Mouse (Mus musculus) MEL (cell line): ENCODE data around the gene Unc13d.

Source experiments
- CTCF ChIP-seq, 3 experiments: IDR thresholded peaks in 2 of 3; conservative IDR thresholded peaks in 1 of 3; 2 replicates each; pipeline ENCODE4 v1.5.1; 2011 to 2012; ENCODE audit warnings: low read length in 3 of 3, low read depth in 2 of 3, mild to moderate bottlenecking in 2 of 3, improper control_type of control experiment in 1 of 3, inconsistent platforms in 1 of 3, mixed read lengths in 1 of 3, moderate library complexity in 1 of 3; ENCODE audit not compliant: control insufficient read depth in 1 of 3, insufficient read depth in 1 of 3, poor library complexity in 1 of 3, severe bottlenecking in 1 of 3
- GABPA ChIP-seq: IDR thresholded peaks from 2 replicates; pipeline ENCODE4 v1.6.1; 2012; ENCODE audit warnings: low read depth, mild to moderate bottlenecking, inconsistent platforms, low read length, improper control_type of control experiment, moderate library complexity
- GATA1 ChIP-seq: IDR thresholded peaks from 2 replicates; pipeline ENCODE4 v1.6.1; 2011; ENCODE audit warnings: low read depth, low read length, improper control_type of control experiment
- MAFK ChIP-seq: IDR thresholded peaks from 2 replicates; pipeline ENCODE4 v1.6.1; 2011; ENCODE audit warnings: low read depth, mild to moderate bottlenecking, low read length, improper control_type of control experiment, borderline replicate concordance
- MAX ChIP-seq: IDR thresholded peaks from 2 replicates; pipeline ENCODE4 v1.6.1; 2011; ENCODE audit warnings: low read length, improper control_type of control experiment
- MAZ ChIP-seq: IDR thresholded peaks from 2 replicates; pipeline ENCODE4 v1.6.1; 2012; ENCODE audit warnings: low read depth, mild to moderate bottlenecking, inconsistent platforms, low read length, improper control_type of control experiment
- MEF2A ChIP-seq: IDR thresholded peaks from 2 replicates; pipeline ENCODE4 v1.6.1; 2014; ENCODE audit warnings: low read depth, mild to moderate bottlenecking, inconsistent platforms, low read length, improper control_type of control experiment; ENCODE audit not compliant: poor library complexity, insufficient replicate concordance, severe bottlenecking; ENCODE audit errors: extremely low read depth
- MYB ChIP-seq: IDR thresholded peaks from 2 replicates; pipeline ENCODE4 v1.6.1; 2011; ENCODE audit warnings: mild to moderate bottlenecking, low read depth, low read length, improper control_type of control experiment
- NRF1 ChIP-seq: IDR thresholded peaks from 2 replicates; pipeline ENCODE4 v1.6.1; 2014; ENCODE audit warnings: low read depth, mild to moderate bottlenecking, inconsistent platforms, low read length, improper control_type of control experiment, moderate library complexity; ENCODE audit not compliant: poor library complexity, insufficient read depth, severe bottlenecking
- POLR2A ChIP-seq, 2 experiments: IDR thresholded peaks; 2 replicates each; pipeline ENCODE4 v1.6.1; 2011 to 2012; ENCODE audit warnings: low read length in 2 of 2, mild to moderate bottlenecking in 2 of 2, control low read depth in 1 of 2, improper control_type of control experiment in 1 of 2, low read depth in 1 of 2, moderate library complexity in 1 of 2; ENCODE audit not compliant: control insufficient read depth in 1 of 2, insufficient read depth in 1 of 2, poor library complexity in 1 of 2
- POLR2AphosphoS2 ChIP-seq: IDR thresholded peaks from 2 replicates; pipeline ENCODE4 v1.6.1; 2011; ENCODE audit warnings: low read length, improper control_type of control experiment
- RAD21 ChIP-seq: IDR thresholded peaks from 2 replicates; pipeline ENCODE4 v1.6.1; 2011; ENCODE audit warnings: mild to moderate bottlenecking, low read depth, low read length, improper control_type of control experiment
- ZNF384 ChIP-seq: IDR thresholded peaks from 2 replicates; pipeline ENCODE4 v1.6.1; 2012; ENCODE audit warnings: low read depth, mild to moderate bottlenecking, inconsistent platforms, low read length, improper control_type of control experiment

- TF ChIP-seq GATA1 (no peak), GABPA (no peak), RAD21 (no peak), POLR2A (IDR thresholded peaks at IDR 0.05; ENCODE audit: control insufficient read depth in 1 of 2, insufficient read depth in 1 of 2, low read depth in 1 of 2, low read length in 2 of 2, poor library complexity in 1 of 2) (no peak), CTCF (IDR thresholded peaks at IDR 0.05 in 2 of 3, conservative IDR thresholded peaks at IDR 0.05 in 1 of 3; ENCODE audit: control insufficient read depth in 1 of 3, insufficient read depth in 1 of 3, low read depth in 2 of 3, low read length in 3 of 3, poor library complexity in 1 of 3, severe bottlenecking in 1 of 3) (no peak), POLR2AphosphoS2 (no peak), MAZ (no peak), ZNF384 (no peak), MAFK (no peak), NRF1 (no peak), MEF2A (no peak), MYB (no peak), MAX (no peak)
These were observed 28.2 kb downstream of the Unc13d start for GRCm38 (mm10) chr11:116049610-116050009.
